In genomic region chr6:99030251-99030650, GRCm38 (mm10) we compare ENCODE assay signal across 12 mouse cellular contexts.
A peak's percentile ranks its signal among the peaks of the same experiment; 100 is the strongest.
DNase-seq lines count a peak whose midpoint lies in the region; ATAC-seq and TF ChIP-seq lines count a peak whose summit lies in the region.
"Had no signal": no experiment of that assay in that cellular context is flagged by ENCODE, and none has a peak within 500 bp of the region (broad histone marks: within the 10 kb centered on the region; RNA-seq: fewer than 3 reads in every experiment).

No protein-coding gene starts in this region.

- no peak for ATAC-seq in lung, postnatal 0 days
- no peak for ATAC-seq in midbrain, postnatal 0 days (ENCODE audit: low FRiP score)
- ATAC-seq: inflammation-experienced regulatory T-cells, adult 6 months had no signal

- H3K9me3 ChIP-seq in lung, postnatal 0 days (ENCODE audit: low read length), result no peaks in the 10 kb centered on the region
- no peaks in the 10 kb centered on the region for H3K9me3 ChIP-seq in midbrain, postnatal 0 days (ENCODE audit: low read length)
- H3K9me3 ChIP-seq: embryonic facial prominence, embryonic 15.5 days had no signal

- H3K27me3 ChIP-seq in heart, adult 2 months (ENCODE audit: control insufficient read depth, insufficient read depth, low read length), result no peaks in the 10 kb centered on the region
- no peaks in the 10 kb centered on the region for H3K27me3 ChIP-seq in lung, postnatal 0 days (replicated peaks; ENCODE audit: insufficient read depth, low read length)
- no peaks in the 10 kb centered on the region for H3K27me3 ChIP-seq in midbrain, postnatal 0 days (ENCODE audit: insufficient read depth, low read length)
- H3K27me3 ChIP-seq: embryonic facial prominence, embryonic 15.5 days had no signal

- H3K4me2 ChIP-seq in lung, postnatal 0 days (replicated peaks; ENCODE audit: low read depth, low read length), result no peak overlapping the region
- no peak overlapping the region for H3K4me2 ChIP-seq in midbrain, postnatal 0 days (ENCODE audit: low read depth, low read length, poor library complexity, severe bottlenecking)
- H3K4me2 ChIP-seq: embryonic facial prominence, embryonic 15.5 days had no signal

- no peak overlapping the region for H3K4me3 ChIP-seq in heart, adult 2 months
- H3K4me3 ChIP-seq in lung, postnatal 0 days (ENCODE audit: low read depth, low read length), result no peak overlapping the region
- H3K4me3 ChIP-seq in midbrain, postnatal 0 days (ENCODE audit: low read depth, low read length), result no peak overlapping the region
- H3K4me3 ChIP-seq: embryonic facial prominence, embryonic 15.5 days had no signal

- peak; percentile 47 for TF ChIP-seq CTCF in heart, adult 2 months (IDR thresholded peaks at IDR 0.05)
- peak; percentile 48 for TF ChIP-seq CTCF in lung, postnatal 0 days (IDR thresholded peaks at IDR 0.05)
- peak; percentile 44; the same call in 1 of the 2 replicates for TF ChIP-seq CTCF in brain, embryonic 14.5 days (IDR thresholded peaks at IDR 0.05; ENCODE audit: borderline replicate concordance, extremely low read depth, insufficient read depth, insufficient read length)
- peak; percentile 47 for TF ChIP-seq CTCF in midbrain, postnatal 0 days (IDR thresholded peaks at IDR 0.05)

- H3K9ac ChIP-seq in heart, adult 2 months (ENCODE audit: low read depth, low read length), result no peak overlapping the region
- H3K9ac ChIP-seq in lung, postnatal 0 days (replicated peaks; ENCODE audit: low read depth), result no peak overlapping the region
- no peak overlapping the region for H3K9ac ChIP-seq in midbrain, postnatal 0 days (replicated peaks; ENCODE audit: low read length, poor library complexity, severe bottlenecking)
- H3K9ac ChIP-seq: embryonic facial prominence, embryonic 15.5 days had no signal

- DNase-seq in heart, adult 2 months, result peak in 1 of 2 experiments; percentile 22
- no peak for DNase-seq in heart, postnatal 10 days
- no peak for DNase-seq in lung, postnatal 0 days (ENCODE audit: low spot score)
- DNase-seq in lung, postnatal 25 days (ENCODE audit: low spot score), result no peak
- peak; percentile 50 for DNase-seq in brain, embryonic 14.5 days (ENCODE audit: low read depth)
- DNase-seq in midbrain, postnatal 0 days (ENCODE audit: low spot score), result peak; percentile 35
- DNase-seq in thymus, adult 18-20 months, result no peak
- no peak for DNase-seq in spleen, postnatal 4 days (ENCODE audit: low spot score in 2 of 2)
- DNase-seq: cerebellum, adult 11 months; gastrocnemius, postnatal 25 days had no signal

- H3K27ac ChIP-seq in heart, adult 2 months, result no peak overlapping the region
- H3K27ac ChIP-seq in lung, postnatal 0 days (ENCODE audit: low read length), result no peak overlapping the region
- H3K27ac ChIP-seq in midbrain, postnatal 0 days (ENCODE audit: low read depth, low read length), result no peak overlapping the region
- H3K27ac ChIP-seq: embryonic facial prominence, embryonic 15.5 days had no signal

- no peaks in the 10 kb centered on the region for H3K4me1 ChIP-seq in heart, adult 2 months (ENCODE audit: control insufficient read depth, insufficient read depth, low read length)
- H3K4me1 ChIP-seq in lung, postnatal 0 days (ENCODE audit: insufficient read depth, low read depth, low read length), result no peaks in the 10 kb centered on the region; the same call in 1 of the 2 replicates
- H3K4me1 ChIP-seq in midbrain, postnatal 0 days (ENCODE audit: insufficient read depth, low read length), result no peaks in the 10 kb centered on the region

- no peak for TF ChIP-seq EP300 in heart, adult 2 months (IDR thresholded peaks at IDR 0.05; ENCODE audit: insufficient read depth, low read depth, low read length)
- TF ChIP-seq EP300 in lung, postnatal 0 days (IDR thresholded peaks at IDR 0.05), result no peak

- no peaks in the 10 kb centered on the region for H3K79me2 ChIP-seq in heart, adult 2 months (replicated peaks; ENCODE audit: control insufficient read depth, insufficient read depth, low read length)

- TF ChIP-seq POLR2A in heart, adult 2 months (IDR thresholded peaks at IDR 0.05; ENCODE audit: insufficient read depth, low read depth, low read length), result no peak
- TF ChIP-seq POLR2A in brain, embryonic 14.5 days (IDR thresholded peaks at IDR 0.05; ENCODE audit: borderline replicate concordance, extremely low read depth, insufficient read depth, insufficient read length, poor library complexity, severe bottlenecking), result no peak

- WGBS in heart, adult 2 months, result 82% methylated on average over 6 of the region's 6 CpGs
- 59% methylated on average over 6 of the region's 6 CpGs for WGBS in lung, postnatal 0 days
- WGBS in midbrain, postnatal 0 days, result 43% methylated on average over 6 of the region's 6 CpGs

- intact Hi-C loops in heart, adult 2 months (cut with DNase I), result loop anchor here (5.0 kb wide), 1 partner anchor 58 kb away; no protein-coding TSS in a partner anchor
- intact Hi-C loops in heart, postnatal 10 days (cut with DNase I), result loop anchor here (5.0 kb wide), 1 partner anchor 503 kb away; no protein-coding TSS in a partner anchor

- H3K36me3 ChIP-seq in heart, adult 2 months (ENCODE audit: control insufficient read depth, insufficient read depth, low read length), result peaks cover 4% of the 10 kb centered on the region; the same call in 1 of the 2 replicates
- H3K36me3 ChIP-seq in lung, postnatal 0 days (ENCODE audit: insufficient read depth, low read length), result no peaks in the 10 kb centered on the region
- H3K36me3 ChIP-seq in midbrain, postnatal 0 days (ENCODE audit: insufficient read depth, low read length), result no peaks in the 10 kb centered on the region
- H3K36me3 ChIP-seq: embryonic facial prominence, embryonic 15.5 days had no signal

Comparison
In these comparisons a context has a peak if more than half of its experiments do, and no peak if none do; other contexts are left out.
1. DNase-seq: peak in brain, embryonic 14.5 days (single experiment) and midbrain, postnatal 0 days (single experiment); none in heart, postnatal 10 days (0 of 2), lung, postnatal 0 days (single experiment), lung, postnatal 25 days (single experiment), thymus, adult 18-20 months (0 of 2) and spleen, postnatal 4 days (0 of 2).
2. Peak in every context shown above with its lines, with median percentiles within 50 percentile points of each other: CTCF ChIP-seq.